Mouse (Mus musculus): Measurements from ENCODE around the gene Abcb9.

- TF ChIP-seq POLR2A (IDR thresholded peaks at IDR 0.05; ENCODE audit: extremely low read depth, insufficient read depth, low read length) (no peak), CTCF (IDR thresholded peaks at IDR 0.05; ENCODE audit: extremely low read depth, insufficient read depth, low read length) (no peak)
Observed at GRCm38 (mm10) chr5:124103020-124103419, 7.4 kb upstream of the Abcb9 start.

Measured in cortical plate, adult 2 months (tissue).